Mouse (Mus musculus) kidney, postnatal 14 days (tissue): ENCODE data around the gene Ermap.
A peak's percentile ranks its signal among the peaks of the same experiment; 100 is the strongest.

ENCODE experiments used
- DNase-seq: peaks from one replicate; pipeline ENCODE4 v3.0.0; 2022; ENCODE audit warnings: mixed read lengths

Ermap gene

GRCm38 (mm10) chr4:119189864-119190263 is at the start of gene Ermap:
Ermap (minus strand) TSS chr4:119190011.
- no peak for DNase-seq

GRCm38 (mm10) chr4:119239181-119239682 is 49.4 kb upstream of the Ermap start:
- DNase-seq = no peak

- no peak for DNase-seq
Observed at GRCm38 (mm10) chr4:119238661-119239060, 48.9 kb upstream of the Ermap start.

GRCm38 (mm10) chr4:119234348-119234747 is 44.5 kb upstream of the Ermap start:
- DNase-seq = no peak

- DNase-seq = peak; percentile 60
Observed at GRCm38 (mm10) chr4:119233256-119233901, 43.6 kb upstream of the Ermap start.

- peak; percentile 100 for DNase-seq
Observed at GRCm38 (mm10) chr4:119232410-119233255, 42.8 kb upstream of the Ermap start, which contains the start of the genes AU022252 and P3h1. AU022252 (minus strand) TSS chr4:119232712. P3h1 (plus strand) TSS chr4:119232915.

- no peak for DNase-seq
Observed at GRCm38 (mm10) chr4:119226751-119227150, 36.9 kb upstream of the Ermap start.

- DNase-seq = no peak
Observed at GRCm38 (mm10) chr4:119225719-119226118, 35.9 kb upstream of the Ermap start.

GRCm38 (mm10) chr4:119224534-119224933 is 34.7 kb upstream of the Ermap start:
- DNase-seq = no peak

- DNase-seq = peak; percentile 42
Observed at GRCm38 (mm10) chr4:119223696-119224095, 33.9 kb upstream of the Ermap start.

- no peak for DNase-seq
Observed at GRCm38 (mm10) chr4:119218169-119218568, 28.4 kb upstream of the Ermap start, which contains the start of gene Tmem269. Tmem269 (minus strand) TSS chr4:119218217.

GRCm38 (mm10) chr4:119216667-119217066 is 26.9 kb upstream of the Ermap start:
- peak; percentile 11 for DNase-seq

GRCm38 (mm10) chr4:119204672-119205071 is 14.9 kb upstream of the Ermap start:
- peak; percentile 75 for DNase-seq

GRCm38 (mm10) chr4:119198105-119198504 is 8.3 kb upstream of the Ermap start:
- DNase-seq = no peak

GRCm38 (mm10) chr4:119195582-119196320 is 5.9 kb upstream of the Ermap start:
- no peak for DNase-seq

- DNase-seq = peak; percentile 94
Observed at GRCm38 (mm10) chr4:119194909-119195581, 5.2 kb upstream of the Ermap start, which contains the start of gene Svbp. Svbp (plus strand) TSS chr4:119195306.

- DNase-seq = no peak
Observed at GRCm38 (mm10) chr4:119192757-119193156, 2.9 kb upstream of the Ermap start.

- DNase-seq = no peak
Observed at GRCm38 (mm10) chr4:119191273-119191672, 1.5 kb upstream of the Ermap start.

GRCm38 (mm10) chr4:119190618-119191017 is 807 bp upstream of the Ermap start:
- DNase-seq = no peak

- DNase-seq = no peak
Observed at GRCm38 (mm10) chr4:119189392-119189791, 419 bp downstream of the Ermap start.

GRCm38 (mm10) chr4:119188060-119188785 is 1.6 kb downstream of the Ermap start:
- no peak for DNase-seq

- no peak for DNase-seq
Observed at GRCm38 (mm10) chr4:119185771-119186170, 4.0 kb downstream of the Ermap start.
